Mouse (Mus musculus): ENCODE measurements around the gene Dntt. TPM values are rescaled to one million over a fixed set of nuclear protein-coding genes. Genes with fewer than 3 reads are reported as not detected.
A peak's percentile ranks its signal among the peaks of the same experiment; 100 is the strongest.

Dntt gene
- polyA plus RNA-seq, 1 experiment = 0.43 TPM

DNA sequence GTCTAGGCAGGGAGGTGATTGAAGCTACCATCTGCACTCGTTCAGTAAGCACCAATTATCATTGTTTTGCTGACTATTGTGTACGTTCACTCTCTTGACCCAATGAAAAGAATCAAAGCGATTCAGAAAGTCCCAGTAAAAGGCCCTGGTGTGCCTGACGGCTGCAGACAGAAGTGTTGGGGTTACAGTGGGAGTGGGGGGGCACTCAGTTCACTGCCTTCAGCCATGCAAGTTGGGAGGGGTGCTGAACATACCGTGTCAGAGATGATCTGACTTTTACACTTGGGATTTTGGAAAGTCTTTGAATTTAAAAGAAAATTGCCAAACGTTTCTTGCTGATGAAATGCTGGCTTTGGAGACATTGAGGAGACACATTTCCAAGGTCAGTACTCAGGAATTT is 1.1 kb downstream of the Dntt start:
- Histone ChIP-seq H3K4me3 (ENCODE audit: extremely low read depth, insufficient read depth, insufficient read length) (no peak overlapping the region), H3K4me1 (ENCODE audit: control insufficient read depth, insufficient read depth, insufficient read length) (peaks cover 13% of the 10 kb centered on the region; the same call in 1 of the 2 replicates), H3K36me3 (ENCODE audit: control insufficient read depth, insufficient read depth, low read length) (no peaks in the 10 kb centered on the region), H3K27ac (ENCODE audit: insufficient read depth, low read length) (no peak overlapping the region), H3K27me3 (ENCODE audit: control insufficient read depth, insufficient read depth, low read length) (no peaks in the 10 kb centered on the region)
- DNase-seq (ENCODE audit: low read depth in 1 of 2, low spot score in 2 of 2) = no peak
- WGBS = 38% methylated on average over 6 of the region's 6 CpGs
- TF ChIP-seq CTCF (IDR thresholded peaks at IDR 0.05; ENCODE audit: extremely low read depth, insufficient read depth, insufficient read length, insufficient replicate concordance) = no peak
- no peak for TF ChIP-seq POLR2A (IDR thresholded peaks at IDR 0.05; ENCODE audit: low read depth, low read length)

DNA sequence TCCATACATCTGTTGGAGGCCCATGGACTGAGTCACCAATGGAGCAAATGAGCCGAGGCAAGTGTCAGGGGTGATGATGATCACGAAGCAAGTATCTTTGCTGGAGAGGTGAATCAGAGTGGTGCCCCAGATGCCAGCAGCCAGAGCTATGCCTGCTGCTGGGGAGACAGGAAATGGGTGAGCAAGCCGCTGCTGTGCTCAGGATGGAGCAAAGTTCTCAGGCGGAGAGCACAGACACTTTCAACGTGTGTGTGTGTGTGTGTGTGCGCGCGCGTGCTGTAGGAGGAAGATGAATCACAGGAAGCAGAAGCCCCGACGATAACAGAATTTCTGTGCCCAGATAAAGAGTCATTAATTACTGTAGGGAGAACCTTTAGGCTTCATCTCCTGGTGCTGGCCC is 1.9 kb downstream of the Dntt start:
- peaks cover 13% of the 10 kb centered on the region; the same call in 1 of the 2 replicates for H3K4me1 ChIP-seq (ENCODE audit: control insufficient read depth, insufficient read depth, insufficient read length)
- H3K36me3 ChIP-seq (ENCODE audit: control insufficient read depth, insufficient read depth, low read length) = no peaks in the 10 kb centered on the region
- peak overlapping the region; percentile 61 for H3K27ac ChIP-seq (ENCODE audit: insufficient read depth, low read length)
- TF ChIP-seq CTCF (IDR thresholded peaks at IDR 0.05; ENCODE audit: extremely low read depth, insufficient read depth, insufficient read length, insufficient replicate concordance) (no peak), POLR2A (IDR thresholded peaks at IDR 0.05; ENCODE audit: low read depth, low read length) (no peak)
- peak overlapping the region; percentile 31; the same call in 1 of the 2 replicates for H3K4me3 ChIP-seq (ENCODE audit: extremely low read depth, insufficient read depth, insufficient read length)
- peak; percentile 36 to 64 for DNase-seq (ENCODE audit: low read depth in 1 of 2, low spot score in 2 of 2)
- WGBS = 4% methylated on average over 11 of the region's 11 CpGs
- H3K27me3 ChIP-seq (ENCODE audit: control insufficient read depth, insufficient read depth, low read length) = no peaks in the 10 kb centered on the region

DNA sequence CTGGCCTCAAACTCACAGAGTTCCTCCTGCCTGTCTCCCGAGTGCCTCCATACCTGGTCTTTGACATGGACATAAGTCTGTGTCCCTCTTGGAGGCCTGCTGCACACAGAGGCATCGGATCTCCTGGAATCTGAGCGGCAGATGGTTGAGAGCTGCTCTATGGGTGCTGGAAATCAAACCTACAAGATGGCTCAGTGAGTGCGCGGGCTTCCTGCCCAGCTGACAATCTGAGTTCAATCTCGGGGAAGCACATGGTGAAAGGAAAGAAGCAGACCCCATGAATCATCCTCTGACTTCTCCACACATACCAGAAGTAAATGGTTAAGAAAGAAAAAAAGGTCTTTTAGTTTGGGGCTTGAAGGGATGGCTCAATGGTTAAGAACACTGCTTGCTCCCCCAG is 2.8 kb downstream of the Dntt start:
- Histone ChIP-seq H3K27ac (ENCODE audit: insufficient read depth, low read length) (no peak overlapping the region), H3K4me1 (ENCODE audit: control insufficient read depth, insufficient read depth, insufficient read length) (peaks cover 9% of the 10 kb centered on the region; the same call in 1 of the 2 replicates), H3K27me3 (ENCODE audit: control insufficient read depth, insufficient read depth, low read length) (no peaks in the 10 kb centered on the region), H3K4me3 (ENCODE audit: extremely low read depth, insufficient read depth, insufficient read length) (no peak overlapping the region), H3K36me3 (ENCODE audit: control insufficient read depth, insufficient read depth, low read length) (no peaks in the 10 kb centered on the region)
- DNase-seq (ENCODE audit: low read depth in 1 of 2, low spot score in 2 of 2) = no peak
- WGBS = 26% methylated on average over 6 of the region's 6 CpGs
- no peak for TF ChIP-seq POLR2A (IDR thresholded peaks at IDR 0.05; ENCODE audit: low read depth, low read length)
- TF ChIP-seq CTCF (IDR thresholded peaks at IDR 0.05; ENCODE audit: extremely low read depth, insufficient read depth, insufficient read length, insufficient replicate concordance) = no peak

DNA sequence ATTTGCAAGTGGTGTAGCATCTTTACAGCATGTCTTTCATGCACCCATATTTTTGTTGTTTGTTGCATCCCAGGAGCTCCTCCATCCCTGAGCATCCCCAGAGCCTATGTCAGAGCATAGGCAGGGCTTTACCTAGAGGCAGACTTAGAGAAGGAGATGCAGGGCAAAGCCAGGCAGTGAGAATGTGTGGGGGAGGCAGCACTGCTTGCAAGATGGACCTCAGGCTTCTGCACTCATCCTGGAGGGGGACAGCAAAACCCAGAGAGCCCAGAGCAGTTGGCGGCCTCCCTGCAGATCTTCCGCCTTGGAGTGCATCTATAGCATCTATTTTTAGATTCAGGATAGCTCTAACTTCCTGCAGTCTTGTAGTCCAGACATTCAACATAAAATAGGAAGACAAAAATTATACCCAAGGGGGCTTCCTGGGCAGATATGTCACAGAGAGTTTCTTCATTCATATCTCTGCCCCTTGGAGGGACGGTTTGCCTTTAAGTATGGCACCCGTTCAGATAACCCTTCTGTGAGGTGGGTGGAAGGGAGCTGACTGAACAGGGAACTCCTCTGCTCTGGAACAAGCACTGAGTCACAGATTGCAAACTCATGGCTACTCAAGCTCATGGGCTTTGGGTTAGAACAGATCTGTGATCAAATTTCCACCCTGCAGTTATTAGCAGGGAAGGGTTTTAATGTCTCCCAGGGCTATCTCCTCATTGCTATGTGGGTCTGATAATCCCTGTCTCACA is 6.9 kb downstream of the Dntt start:
- peaks cover 7% of the 10 kb centered on the region; the same call in 1 of the 2 replicates for H3K4me1 ChIP-seq (ENCODE audit: control insufficient read depth, insufficient read depth, insufficient read length)
- DNase-seq (ENCODE audit: low read depth in 1 of 2, low spot score in 2 of 2) = no peak
- H3K4me3 ChIP-seq (ENCODE audit: extremely low read depth, insufficient read depth, insufficient read length) = no peak overlapping the region
- no peak overlapping the region for H3K27ac ChIP-seq (ENCODE audit: insufficient read depth, low read length)
- 30% methylated on average over 4 of the region's 4 CpGs for WGBS
- no peaks in the 10 kb centered on the region for H3K36me3 ChIP-seq (ENCODE audit: control insufficient read depth, insufficient read depth, low read length)
- no peak for TF ChIP-seq POLR2A (IDR thresholded peaks at IDR 0.05; ENCODE audit: low read depth, low read length)
- no peak for TF ChIP-seq CTCF (IDR thresholded peaks at IDR 0.05; ENCODE audit: extremely low read depth, insufficient read depth, insufficient read length, insufficient replicate concordance)
- no peaks in the 10 kb centered on the region for H3K27me3 ChIP-seq (ENCODE audit: control insufficient read depth, insufficient read depth, low read length)

DNA sequence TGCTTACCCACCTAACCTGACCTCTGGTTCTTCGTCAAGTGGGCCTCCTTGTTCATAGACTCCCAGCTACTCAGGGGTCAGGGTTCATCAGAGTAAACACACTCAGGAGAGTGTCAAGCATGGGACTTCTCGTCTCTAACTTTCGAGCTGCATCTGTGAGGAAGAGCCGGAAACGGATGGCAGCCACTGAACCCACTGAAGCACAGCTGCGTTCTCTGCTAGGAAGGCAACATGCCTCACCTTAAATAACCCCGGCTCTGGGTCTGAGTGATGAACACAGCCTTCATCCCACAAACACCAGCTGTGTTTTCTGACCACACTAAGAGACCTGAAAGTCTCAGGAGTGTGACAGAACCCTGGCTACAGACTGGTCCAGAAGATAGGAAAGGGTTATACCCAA is 10.0 kb downstream of the Dntt start:
- peaks cover 4% of the 10 kb centered on the region; the same call in 1 of the 2 replicates for H3K4me1 ChIP-seq (ENCODE audit: control insufficient read depth, insufficient read depth, insufficient read length)
- no peak overlapping the region for H3K4me3 ChIP-seq (ENCODE audit: extremely low read depth, insufficient read depth, insufficient read length)
- DNase-seq (ENCODE audit: low read depth in 1 of 2, low spot score in 2 of 2) = peak; percentile 18 to 43
- 0 out of 2 replicates have a peak overlapping the region, but pooled peaks have one; percentile 17 for H3K27ac ChIP-seq (ENCODE audit: insufficient read depth, low read length)
- H3K36me3 ChIP-seq (ENCODE audit: control insufficient read depth, insufficient read depth, low read length) = no peaks in the 10 kb centered on the region
- H3K27me3 ChIP-seq (ENCODE audit: control insufficient read depth, insufficient read depth, low read length) = no peaks in the 10 kb centered on the region
- 5% methylated on average over 7 of the region's 7 CpGs for WGBS
- no peak for TF ChIP-seq CTCF (IDR thresholded peaks at IDR 0.05; ENCODE audit: extremely low read depth, insufficient read depth, insufficient read length, insufficient replicate concordance)
- TF ChIP-seq POLR2A (IDR thresholded peaks at IDR 0.05; ENCODE audit: low read depth, low read length) = no peak

DNA sequence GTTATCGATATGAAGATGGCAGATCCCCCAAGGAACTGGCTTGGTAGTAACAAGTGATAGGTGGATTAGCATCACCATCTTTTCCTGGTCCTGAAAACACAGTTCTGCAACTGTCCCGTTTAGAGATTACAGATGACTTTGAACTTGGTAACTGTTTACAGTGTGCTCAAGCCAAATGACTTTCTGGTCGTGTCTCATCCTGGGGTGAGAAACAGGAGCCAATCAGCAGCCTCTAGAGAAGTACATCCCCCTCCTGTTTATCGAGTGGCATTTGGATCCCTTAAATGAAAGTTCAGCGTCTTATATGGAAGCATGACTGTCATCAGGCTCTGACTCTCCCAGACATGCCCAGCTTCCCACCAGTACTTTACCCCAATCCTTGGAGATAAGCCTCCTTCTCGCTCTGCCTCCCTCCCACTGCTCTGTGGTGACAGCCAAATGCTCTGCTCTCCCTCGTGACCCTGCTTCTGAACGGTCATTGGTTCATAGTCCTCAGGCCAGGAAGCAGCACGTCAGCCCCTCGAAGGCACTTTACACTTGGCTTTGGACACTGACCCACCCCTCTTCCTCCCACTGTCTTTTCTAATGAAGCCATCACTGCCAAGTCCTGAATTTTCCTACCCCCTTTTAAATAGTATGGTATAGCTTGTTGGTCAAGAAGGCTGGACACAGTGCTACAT is 16.2 kb downstream of the Dntt start:
- Histone ChIP-seq H3K4me3 (ENCODE audit: extremely low read depth, insufficient read depth, insufficient read length) (no peak overlapping the region), H3K27me3 (ENCODE audit: control insufficient read depth, insufficient read depth, low read length) (no peaks in the 10 kb centered on the region), H3K27ac (ENCODE audit: insufficient read depth, low read length) (no peak overlapping the region), H3K4me1 (ENCODE audit: control insufficient read depth, insufficient read depth, insufficient read length) (no peaks in the 10 kb centered on the region), H3K36me3 (ENCODE audit: control insufficient read depth, insufficient read depth, low read length) (no peaks in the 10 kb centered on the region)
- 80% methylated on average over 10 of the region's 10 CpGs for WGBS
- no peak for DNase-seq (ENCODE audit: low read depth in 1 of 2, low spot score in 2 of 2)
- no peak for TF ChIP-seq CTCF (IDR thresholded peaks at IDR 0.05; ENCODE audit: extremely low read depth, insufficient read depth, insufficient read length, insufficient replicate concordance)
- no peak for TF ChIP-seq POLR2A (IDR thresholded peaks at IDR 0.05; ENCODE audit: low read depth, low read length)
